Mouse (Mus musculus) adipocyte (in vitro differentiated cells): ENCODE measurements around the gene Olfr684.

Source experiments
- DNase-seq: peaks from one replicate; pipeline ENCODE4 v3.0.0-alpha.2; 2016; ENCODE audit warnings: low spot score

Olfr684 gene

DNA sequence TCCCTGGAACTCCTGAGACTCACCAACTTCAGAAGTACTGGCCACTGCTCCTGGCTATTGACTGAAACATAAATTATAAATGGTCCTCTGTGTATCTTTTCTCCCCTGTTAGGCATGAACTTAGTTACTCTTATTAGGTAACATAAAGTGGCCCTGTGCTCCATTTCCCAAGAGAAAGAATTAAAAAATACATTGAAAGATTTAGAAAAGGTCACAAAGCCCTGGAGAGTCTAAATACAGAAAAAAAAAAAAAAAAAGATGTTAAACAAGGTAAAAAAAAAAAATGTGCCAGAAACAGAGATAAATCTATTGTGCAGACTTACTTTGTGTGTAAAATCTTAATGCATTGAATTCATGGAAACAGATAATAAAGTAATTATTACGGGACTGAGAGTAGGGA lies at the start of gene Olfr684:
TSS of gene Olfr684 (minus strand) at position 101 of the 400 bp plus-strand sequence.
- no peak for DNase-seq

DNA sequence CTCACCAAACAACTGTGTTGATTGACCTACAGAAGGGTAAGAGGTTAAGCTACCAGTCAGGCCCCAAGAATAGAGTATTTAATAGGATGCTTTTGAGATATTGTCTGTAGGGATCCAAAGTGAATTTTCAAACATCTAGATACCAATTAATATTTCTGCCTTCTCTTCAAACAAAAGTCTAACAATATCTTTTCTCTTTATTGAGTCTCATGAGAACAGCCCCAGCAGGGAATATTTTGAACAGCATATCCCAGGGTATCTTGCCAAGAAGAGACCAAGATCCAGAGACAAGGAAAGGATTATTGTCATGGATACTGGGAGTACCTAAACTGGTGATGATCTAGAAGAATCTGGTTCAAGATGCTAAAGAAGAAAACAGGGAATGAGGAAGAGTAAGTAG lies 43.9 kb upstream of the Olfr684 start, which contains the start of gene Olfr686:
TSS of gene Olfr686 (minus strand) at position 101 of the 400 bp plus-strand sequence.
- DNase-seq = no peak

DNA sequence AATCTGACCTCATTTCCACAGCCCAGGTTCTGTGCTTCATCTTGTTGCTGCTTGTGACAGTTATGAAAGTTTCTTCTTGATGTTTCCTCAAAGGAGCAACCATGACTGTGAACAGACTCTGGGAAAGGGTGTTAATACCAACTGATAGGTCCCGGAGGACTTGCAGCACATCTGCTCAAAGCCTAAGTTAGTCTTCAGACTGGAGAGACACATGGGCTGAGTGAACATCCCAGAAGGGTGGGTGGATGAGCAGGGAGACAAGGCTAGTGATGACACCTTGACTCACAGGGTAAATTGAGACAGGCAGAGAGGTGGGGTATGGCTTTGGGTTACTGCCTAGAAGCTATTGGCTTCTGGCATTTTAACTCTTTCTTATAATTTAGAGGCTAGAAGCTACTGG lies 22.5 kb upstream of the Olfr684 start, which contains the start of gene Olfr685:
TSS of gene Olfr685 (minus strand) at position 101 of the 400 bp plus-strand sequence.
- no peak for DNase-seq

DNA sequence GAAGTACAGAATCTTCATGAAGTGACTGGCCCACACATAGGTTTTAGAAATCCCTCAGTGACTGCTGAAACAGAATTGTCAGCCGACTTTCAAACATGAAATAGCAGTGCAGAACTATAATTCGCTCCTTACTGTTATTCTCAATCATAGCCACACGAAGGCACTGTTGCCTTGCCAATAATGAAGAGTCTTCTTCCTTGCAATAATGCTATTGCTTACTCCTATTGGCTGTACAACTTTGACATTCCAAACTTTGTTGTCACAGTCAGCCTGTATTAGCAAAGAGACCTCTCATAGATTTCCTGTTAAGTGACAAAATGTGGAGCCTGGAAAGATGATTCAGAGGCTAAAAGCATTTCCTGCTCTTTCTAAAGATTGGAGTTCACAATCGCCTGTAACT lies 7.3 kb upstream of the Olfr684 start:
- peak; percentile 52 for DNase-seq

DNA sequence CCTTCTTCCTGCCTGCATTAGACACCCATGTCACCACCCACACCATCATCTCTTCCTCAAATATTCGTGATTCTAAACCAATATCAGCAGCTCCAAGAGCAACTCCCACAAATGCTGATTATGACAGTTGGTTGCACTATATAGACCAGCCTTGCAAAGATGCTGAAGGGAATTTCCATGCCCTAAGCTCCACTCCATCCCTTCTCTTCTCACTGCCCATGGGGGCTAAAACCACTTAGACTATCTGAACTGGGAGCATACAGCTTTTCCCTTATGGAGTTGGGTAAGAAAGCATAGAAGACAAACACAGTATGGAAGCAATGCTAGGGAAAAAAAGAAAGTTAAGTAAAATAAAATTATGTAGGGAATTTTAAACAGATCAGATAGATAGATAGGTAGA lies 16.5 kb downstream of the Olfr684 start, which contains the start of gene Olfr683:
TSS of gene Olfr683 (minus strand) at position 101 of the 400 bp plus-strand sequence.
- DNase-seq = no peak

DNA sequence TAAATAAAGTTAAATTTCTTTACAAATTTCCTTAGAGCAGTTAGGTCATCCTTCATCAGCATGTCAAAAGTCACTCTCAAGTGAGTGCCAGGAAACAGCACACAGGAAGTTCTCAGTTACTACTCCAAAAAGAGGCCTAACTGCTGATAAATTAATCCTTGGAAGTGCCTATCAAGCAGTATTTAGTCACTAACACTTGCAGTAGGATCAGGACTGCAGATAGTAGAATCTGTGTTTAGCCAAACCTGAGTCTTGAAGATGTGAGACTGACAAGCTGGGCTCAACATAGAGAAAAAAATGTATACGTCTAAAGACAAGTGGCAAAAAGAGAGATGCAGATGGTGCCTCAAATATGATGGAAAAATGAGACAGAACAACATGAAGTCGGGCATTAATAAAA lies 22.2 kb downstream of the Olfr684 start:
- no peak for DNase-seq

DNA sequence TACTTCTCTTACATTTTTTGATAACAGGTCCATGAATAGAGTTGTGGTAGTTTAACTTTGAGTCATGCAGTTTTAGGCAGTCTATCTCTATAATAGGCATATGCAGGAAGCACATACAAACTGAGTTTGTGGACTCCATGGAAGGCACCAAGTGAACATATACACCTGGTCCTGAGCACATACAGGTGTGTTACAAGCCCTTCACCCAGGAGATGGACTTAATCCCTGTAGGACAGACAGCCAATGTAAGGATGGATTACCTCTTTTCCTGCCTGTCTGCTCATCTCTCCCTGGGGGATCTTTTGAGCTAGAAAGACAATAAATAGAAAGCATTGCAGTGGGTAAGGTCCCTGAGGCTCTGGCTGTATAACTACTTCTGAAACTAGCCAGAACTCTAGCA lies 46.9 kb downstream of the Olfr684 start, which contains the start of gene Olfr681:
TSS of gene Olfr681 (plus strand) at position 301 of the 400 bp plus-strand sequence.
- DNase-seq = no peak
